Mouse (Mus musculus) MEL (cell line): ENCODE measurements around the gene Gm11213.

Experiments used
- BHLHE40 ChIP-seq: IDR thresholded peaks from 2 replicates; pipeline ENCODE4 v1.6.1; 2012; ENCODE audit warnings: low read depth, mild to moderate bottlenecking, inconsistent platforms, low read length, improper control_type of control experiment, borderline replicate concordance
- CHD2 ChIP-seq: IDR thresholded peaks from 2 replicates; pipeline ENCODE4 v1.6.1; 2011; ENCODE audit warnings: low read length, improper control_type of control experiment
- CTCF ChIP-seq, 3 experiments: IDR thresholded peaks in 2 of 3; conservative IDR thresholded peaks in 1 of 3; 2 replicates each; pipeline ENCODE4 v1.5.1; 2011 to 2012; ENCODE audit warnings: low read length in 3 of 3, low read depth in 2 of 3, mild to moderate bottlenecking in 2 of 3, improper control_type of control experiment in 1 of 3, inconsistent platforms in 1 of 3, mixed read lengths in 1 of 3, moderate library complexity in 1 of 3; ENCODE audit not compliant: control insufficient read depth in 1 of 3, insufficient read depth in 1 of 3, poor library complexity in 1 of 3, severe bottlenecking in 1 of 3
- EP300 ChIP-seq, 2 experiments: IDR thresholded peaks; 2 replicates each; pipeline ENCODE4 v1.6.1; 2011; ENCODE audit warnings: improper control_type of control experiment in 2 of 2, low read length in 2 of 2, low read depth in 1 of 2, mild to moderate bottlenecking in 1 of 2
- GATA1 ChIP-seq: IDR thresholded peaks from 2 replicates; pipeline ENCODE4 v1.6.1; 2011; ENCODE audit warnings: low read depth, low read length, improper control_type of control experiment
- MAZ ChIP-seq: IDR thresholded peaks from 2 replicates; pipeline ENCODE4 v1.6.1; 2012; ENCODE audit warnings: low read depth, mild to moderate bottlenecking, inconsistent platforms, low read length, improper control_type of control experiment
- MXI1 ChIP-seq: IDR thresholded peaks from 2 replicates; pipeline ENCODE4 v1.6.1; 2011; ENCODE audit warnings: mild to moderate bottlenecking, low read depth, low read length, improper control_type of control experiment
- POLR2A ChIP-seq, 2 experiments: IDR thresholded peaks; 2 replicates each; pipeline ENCODE4 v1.6.1; 2011 to 2012; ENCODE audit warnings: low read length in 2 of 2, mild to moderate bottlenecking in 2 of 2, control low read depth in 1 of 2, improper control_type of control experiment in 1 of 2, low read depth in 1 of 2, moderate library complexity in 1 of 2; ENCODE audit not compliant: control insufficient read depth in 1 of 2, insufficient read depth in 1 of 2, poor library complexity in 1 of 2

DNA sequence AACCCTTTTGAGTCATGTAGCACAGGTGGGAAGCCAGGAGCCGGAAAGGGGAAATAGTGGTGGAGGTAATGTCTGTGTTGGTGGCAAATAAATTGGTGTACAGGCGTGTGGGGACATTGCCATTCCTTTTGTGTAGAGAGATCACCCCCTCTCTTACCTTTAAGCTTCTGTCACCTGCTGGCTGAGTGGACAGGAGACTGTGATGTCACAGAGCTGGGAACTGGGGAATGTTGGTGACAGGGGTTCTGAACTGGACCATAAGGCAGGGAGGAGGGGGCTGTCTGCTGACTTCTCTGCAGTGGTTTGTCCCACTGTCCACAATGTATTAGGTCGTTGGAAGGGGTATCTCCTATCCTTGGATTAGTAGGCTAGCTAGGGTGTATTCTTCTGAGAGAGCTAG is at the start of gene Gm11213:
- TF ChIP-seq GATA1 (no peak), CTCF (IDR thresholded peaks at IDR 0.05 in 2 of 3, conservative IDR thresholded peaks at IDR 0.05 in 1 of 3; ENCODE audit: control insufficient read depth in 1 of 3, insufficient read depth in 1 of 3, low read depth in 2 of 3, low read length in 3 of 3, poor library complexity in 1 of 3, severe bottlenecking in 1 of 3) (no peak), EP300 (IDR thresholded peaks at IDR 0.05; ENCODE audit: low read depth in 1 of 2, low read length in 2 of 2) (no peak), MAZ (no peak), MXI1 (no peak), CHD2 (no peak), POLR2A (IDR thresholded peaks at IDR 0.05; ENCODE audit: control insufficient read depth in 1 of 2, insufficient read depth in 1 of 2, low read depth in 1 of 2, low read length in 2 of 2, poor library complexity in 1 of 2) (no peak), BHLHE40 (no peak)
